Comparison of ENCODE assay signal across 8 mouse cellular contexts in the genomic region with DNA sequence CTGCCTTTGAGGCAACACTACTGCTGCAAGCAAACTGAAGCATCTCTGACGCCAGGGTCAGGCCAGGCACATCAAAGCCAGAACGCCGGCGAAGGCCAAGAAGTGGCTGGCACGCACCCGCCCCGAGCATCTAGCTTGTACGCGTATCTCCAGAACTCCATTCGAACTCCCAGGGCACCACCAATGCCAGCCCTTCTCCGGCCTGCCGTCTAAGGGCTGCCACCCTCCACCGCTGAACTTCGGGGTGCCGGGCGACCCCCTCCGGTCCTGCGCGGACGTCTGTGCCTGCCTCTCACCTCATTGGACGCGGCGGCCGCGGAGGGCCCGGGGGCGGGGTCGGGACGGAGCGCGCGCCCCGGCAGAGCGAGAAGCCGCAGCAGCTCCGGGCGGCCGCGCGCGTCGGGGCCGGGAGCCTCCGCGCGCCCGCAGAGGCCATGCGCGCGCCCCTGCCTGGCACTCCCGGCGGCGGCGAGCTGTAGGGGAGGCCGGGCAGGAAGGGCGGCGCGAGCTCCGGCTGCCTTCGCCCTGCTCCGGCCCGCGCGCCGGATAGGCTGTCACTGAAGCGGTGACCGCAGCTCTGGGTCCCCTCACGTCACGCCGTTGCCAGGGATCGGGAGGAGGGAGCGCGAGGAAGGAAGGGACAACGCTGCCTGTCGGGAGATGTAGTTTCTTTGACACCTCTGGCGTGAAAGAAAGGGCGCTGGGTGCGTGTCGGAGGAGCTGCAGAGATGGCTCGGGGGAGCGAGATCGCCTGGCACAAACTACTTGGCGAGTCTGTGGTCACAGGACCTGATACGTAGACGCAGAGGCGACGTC. TPM values are rescaled to one million over a fixed set of nuclear protein-coding genes. Genes with fewer than 3 reads are reported as not detected.
DNase-seq lines count a peak whose midpoint lies in the region; ATAC-seq and TF ChIP-seq lines count a peak whose summit lies in the region.

A gene (minus strand): TSS at position 596 of the 816 bp plus-strand sequence.

- H3K4me3 ChIP-seq in bone marrow macrophage, adult 2 months (ENCODE audit: insufficient read depth, low read length) = peak within 1 kb of the TSS; percentile 79
- H3K4me3 ChIP-seq in embryonic fibroblast, embryonic 13.5 days (ENCODE audit: insufficient read depth, low read length) = peak within 1 kb of the TSS; percentile 72
- H3K4me3 ChIP-seq in kidney, embryonic 14.5 days (ENCODE audit: low read length) = peak within 1 kb of the TSS; percentile 70
- peak within 1 kb of the TSS; percentile 75 for H3K4me3 ChIP-seq in limb, embryonic 15.5 days

- 0 out of 2 replicates have a peak, but pooled peaks have one; percentile 20 for TF ChIP-seq POLR2A in bone marrow macrophage, adult 2 months (IDR thresholded peaks at IDR 0.05; ENCODE audit: borderline replicate concordance, low read depth, low read length)
- peak; percentile 94 for TF ChIP-seq POLR2A in embryonic fibroblast, embryonic 13.5 days (IDR thresholded peaks at IDR 0.05; ENCODE audit: low read depth, low read length)

- H3K9ac ChIP-seq in kidney, embryonic 14.5 days (ENCODE audit: low read depth, low read length) = peak within 1 kb of the TSS; percentile 73
- H3K9ac ChIP-seq in limb, embryonic 15.5 days = peak within 1 kb of the TSS; percentile 69

- H3K9me3 ChIP-seq in kidney, embryonic 14.5 days (ENCODE audit: control insufficient read depth, low read length) = no peaks in the 10 kb centered on the region
- no peaks in the 10 kb centered on the region for H3K9me3 ChIP-seq in limb, embryonic 15.5 days

- H3K4me2 ChIP-seq in kidney, embryonic 14.5 days (replicated peaks; ENCODE audit: low read depth, low read length) = peak within 1 kb of the TSS; percentile 86
- H3K4me2 ChIP-seq in limb, embryonic 15.5 days = peak within 1 kb of the TSS; percentile 85

- peak within 1 kb of the TSS; percentile 93 for H3K27ac ChIP-seq in bone marrow macrophage, adult 2 months (ENCODE audit: insufficient read depth, low read depth, low read length)
- H3K27ac ChIP-seq in embryonic fibroblast, embryonic 13.5 days (ENCODE audit: insufficient read depth, low read length) = peak within 1 kb of the TSS; percentile 63
- H3K27ac ChIP-seq in kidney, embryonic 14.5 days (ENCODE audit: low read depth, low read length) = peak within 1 kb of the TSS; percentile 90
- H3K27ac ChIP-seq in limb, embryonic 15.5 days = peak within 1 kb of the TSS; percentile 97

- peak; percentile 92 for DNase-seq in A20 (ENCODE audit: low read depth, low spot score)
- peak; percentile 94 to 96 for DNase-seq in heart, adult 9 months (ENCODE audit: low spot score in 2 of 2)
- DNase-seq in monocyte, adult 2 months (ENCODE audit: low read depth in 1 of 2, low spot score in 2 of 2) = peak; percentile 66 to 86
- DNase-seq in spleen, postnatal 36 days (ENCODE audit: low spot score in 2 of 2) = peak; percentile 91 to 92

- H3K27me3 ChIP-seq in kidney, embryonic 14.5 days (ENCODE audit: control insufficient read depth, insufficient read depth, low read length) = no peaks in the 10 kb centered on the region
- no peaks in the 10 kb centered on the region for H3K27me3 ChIP-seq in limb, embryonic 15.5 days

- ATAC-seq in kidney, embryonic 14.5 days (ENCODE audit: low FRiP score, low TSS enrichment) = peak; percentile 96
- peak; percentile 93 for ATAC-seq in limb, embryonic 15.5 days (ENCODE audit: insufficient number of reproducible peaks, low FRiP score, low TSS enrichment, low read depth)

- peaks cover 35% of the 10 kb centered on the region for H3K4me1 ChIP-seq in bone marrow macrophage, adult 2 months (ENCODE audit: control insufficient read depth, insufficient read depth, low read length)
- peaks cover 4% of the 10 kb centered on the region; the same call in 1 of the 2 replicates for H3K4me1 ChIP-seq in embryonic fibroblast, embryonic 13.5 days (ENCODE audit: control insufficient read depth, insufficient read depth, low read length)
- H3K4me1 ChIP-seq in kidney, embryonic 14.5 days (ENCODE audit: control insufficient read depth, insufficient read depth, low read length) = peaks cover 7% of the 10 kb centered on the region
- H3K4me1 ChIP-seq in limb, embryonic 15.5 days = peaks cover 13% of the 10 kb centered on the region

- peaks cover 7% of the 10 kb centered on the region for H3K36me3 ChIP-seq in kidney, embryonic 14.5 days (ENCODE audit: control insufficient read depth, insufficient read depth, low read length)
- H3K36me3 ChIP-seq in limb, embryonic 15.5 days = peaks cover 11% of the 10 kb centered on the region

- TF ChIP-seq CTCF in bone marrow macrophage, adult 2 months (IDR thresholded peaks at IDR 0.05; ENCODE audit: low read depth, low read length) = no peak
- TF ChIP-seq CTCF in embryonic fibroblast, embryonic 13.5 days (IDR thresholded peaks at IDR 0.05; ENCODE audit: borderline replicate concordance, insufficient read depth, low read length) = no peak

- WGBS in kidney, embryonic 14.5 days = under 1% methylated on average over 87 of the region's 87 CpGs
- WGBS in limb, embryonic 15.5 days = under 1% methylated on average over 78 of the region's 87 CpGs

RNA-seq across cellular contexts. Expression of the gene that starts here (rescaled TPM):
- polyA plus RNA-seq in bone marrow macrophage, adult 2 months (2012; ENCODE audit: insufficient read depth, insufficient read length, missing spikeins) = 40.6 and 46.1 TPM in 2 replicates
- 20.5 and 24.6 TPM in 2 replicates for polyA plus RNA-seq in embryonic fibroblast, embryonic 13.5 days (2011; ENCODE audit: insufficient read length, low read depth, missing spikeins)
- 15.5 and 18.6 TPM in 2 replicates for polyA plus RNA-seq in kidney, embryonic 14.5 days (2014; fragmentation: Nextera tagmentation; extraction: Ambion mirVana)
- 11.3 and 13.4 TPM in 2 replicates for polyA plus RNA-seq in limb, embryonic 15.5 days (2015; fragmentation: Nextera tagmentation; extraction: Ambion mirVana)

Comparison
In these comparisons a context has a peak if more than half of its experiments do, and no peak if none do; other contexts are left out.
1. Peak in every context shown above with its lines: DNase-seq, ATAC-seq, H3K4me3 ChIP-seq and H3K27ac ChIP-seq.